Mouse (Mus musculus) cortical plate, adult 2 months (tissue): Measurements from ENCODE around the gene Fbxo44.

Experiments used
- CTCF ChIP-seq: fragments of 200-500 bp; IDR thresholded peaks from 2 replicates; pipeline ENCODE4 v1.5.1; 2011; ENCODE audit warnings: mild to moderate bottlenecking, control low read depth, low read length; ENCODE audit not compliant: insufficient read depth; ENCODE audit errors: extremely low read depth
- POLR2A ChIP-seq: fragments of 200-500 bp; IDR thresholded peaks from 2 replicates; pipeline ENCODE4 v1.6.1; 2011; ENCODE audit warnings: mild to moderate bottlenecking, low read length, control low read depth; ENCODE audit not compliant: insufficient read depth; ENCODE audit errors: extremely low read depth

DNA sequence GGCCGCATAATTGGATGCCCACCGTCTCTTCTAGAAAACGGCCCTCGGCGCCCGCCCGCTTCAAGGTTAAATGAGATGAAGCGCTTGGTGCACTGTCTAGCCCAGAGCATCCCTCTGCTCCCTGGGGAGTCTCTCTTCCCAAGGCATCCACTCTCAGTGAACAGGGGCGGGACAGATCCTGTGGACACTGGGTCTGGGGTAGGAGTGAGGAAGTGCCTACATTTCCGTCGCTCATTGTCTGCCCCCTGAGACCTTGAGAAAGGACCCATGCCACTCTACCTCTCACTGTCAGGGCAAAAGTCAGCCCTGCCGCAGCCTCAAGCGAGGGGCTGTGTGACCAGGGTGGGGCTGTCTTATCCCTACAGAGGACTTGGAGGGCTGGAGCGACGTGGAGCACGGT lies 4.2 kb upstream of the Fbxo44 start:
- TF ChIP-seq CTCF, result no peak
- TF ChIP-seq POLR2A, result no peak
